Mouse (Mus musculus) limb, embryonic 14.5 days (tissue): ENCODE results near the gene Bag5. TPM values are rescaled to one million over a fixed set of nuclear protein-coding genes. Genes with fewer than 3 reads are reported as not detected.

ENCODE experiments used
- ATAC-seq: fragments of 200-750 bp; cut with Nextera tagmentation; 2 replicates; pipeline ENCODE4 v1.8.0; 2017; ENCODE audit warnings: low read depth, moderate number of reproducible peaks, moderate TSS enrichment; ENCODE audit not compliant: low FRiP score
- DNase-seq: peaks from one replicate; pipeline ENCODE4 v3.0.0-alpha.2; 2015; ENCODE audit warnings: low spot score
- H3K27ac ChIP-seq: fragments of 300-500 bp; sonication (generic); replicated peaks from 2 replicates; pipeline ENCODE4 v1.5.1; 2014; ENCODE audit warnings: low read depth, mild to moderate bottlenecking, low read length, moderate library complexity, mixed read lengths
- H3K27me3 ChIP-seq: fragments of 300-500 bp; sonication (generic); 2 replicates; pipeline ENCODE4 v1.6.1; 2014; ENCODE audit warnings: low read length, mixed read lengths; ENCODE audit not compliant: control insufficient read depth, insufficient read depth
- H3K36me3 ChIP-seq: fragments of 300-500 bp; sonication (generic); 2 replicates; pipeline ENCODE4 v1.6.1; 2014; ENCODE audit warnings: mild to moderate bottlenecking, low read length, moderate library complexity, mixed read lengths; ENCODE audit not compliant: control insufficient read depth, insufficient read depth
- H3K4me1 ChIP-seq: fragments of 300-500 bp; sonication (generic); 2 replicates; pipeline ENCODE4 v1.6.1; 2014; ENCODE audit warnings: antibody characterized with exemption, low read length, mixed read lengths; ENCODE audit not compliant: control insufficient read depth, insufficient read depth
- H3K4me2 ChIP-seq: fragments of 300-500 bp; sonication (generic); replicated peaks from 2 replicates; pipeline ENCODE4 v1.6.1; 2014; ENCODE audit warnings: low read depth, mild to moderate bottlenecking, low read length, moderate library complexity; ENCODE audit not compliant: severe bottlenecking
- H3K4me3 ChIP-seq: fragments of 300-500 bp; sonication (generic); replicated peaks from 2 replicates; pipeline ENCODE4 v1.5.1; 2014; ENCODE audit warnings: low read length
- H3K9ac ChIP-seq: fragments of 300-500 bp; sonication (generic); 2 replicates; pipeline ENCODE4 v1.6.1; 2014; ENCODE audit warnings: mild to moderate bottlenecking, low read depth, low read length, moderate library complexity; ENCODE audit not compliant: severe bottlenecking
- H3K9me3 ChIP-seq: fragments of 300-500 bp; sonication (generic); 2 replicates; pipeline ENCODE4 v1.6.1; 2016; ENCODE audit warnings: low read length; ENCODE audit not compliant: control insufficient read depth
- POLR2A ChIP-seq: fragments of 200-500 bp; IDR thresholded peaks from 2 replicates; pipeline ENCODE4 v1.8.0; 2012; ENCODE audit warnings: inconsistent platforms, mild to moderate bottlenecking, moderate library complexity, borderline replicate concordance; ENCODE audit not compliant: insufficient read depth, insufficient read length; ENCODE audit errors: extremely low read depth
- WGBS: fragments of 180-500 bp; shearing (Covaris S2); extraction: QIAGEN DNeasy Blood & Tissue Kit; methylation state at CpG from one replicate; pipeline ENCODE4 v1.1.7; 2014; 5-methylcytosine and 5-hydroxymethylcytosine counted together
- polyA plus RNA-seq, 2 experiments: library from polyadenylated mRNA; depleted of rRNA in 1 of 2; stranded (reverse) in 1 of 2; unstranded in 1 of 2; fragments of >200 nt; fragmentation: Nextera tagmentation in 1 of 2; extraction: Ambion mirVana in 1 of 2; gene quantifications; 2 replicates each; pipeline versions ENCODE4 v1.2.1 to v1.2.3; 2012 to 2014

Bag5 gene
- polyA plus RNA-seq, 2 experiments, result 37.2 to 61.2 TPM

GRCm38 (mm10) chr12:111675797-111676580, 37.1 kb downstream of the Bag5 start:
- DNase-seq (no peak), ATAC-seq (no peak)
- Histone ChIP-seq H3K9ac (no peak overlapping the region), H3K4me1 (peaks cover 20% of the 10 kb centered on the region), H3K27me3 (peaks cover 32% of the 10 kb centered on the region), H3K4me2 (no peak overlapping the region), H3K9me3 (no peaks in the 10 kb centered on the region), H3K27ac (no peak overlapping the region), H3K4me3 (no peak overlapping the region), H3K36me3 (peaks cover 5% of the 10 kb centered on the region; the same call in 1 of the 2 replicates)
- WGBS, result 66% methylated on average over 6 of the region's 6 CpGs
- TF ChIP-seq POLR2A, result no peak

DNA sequence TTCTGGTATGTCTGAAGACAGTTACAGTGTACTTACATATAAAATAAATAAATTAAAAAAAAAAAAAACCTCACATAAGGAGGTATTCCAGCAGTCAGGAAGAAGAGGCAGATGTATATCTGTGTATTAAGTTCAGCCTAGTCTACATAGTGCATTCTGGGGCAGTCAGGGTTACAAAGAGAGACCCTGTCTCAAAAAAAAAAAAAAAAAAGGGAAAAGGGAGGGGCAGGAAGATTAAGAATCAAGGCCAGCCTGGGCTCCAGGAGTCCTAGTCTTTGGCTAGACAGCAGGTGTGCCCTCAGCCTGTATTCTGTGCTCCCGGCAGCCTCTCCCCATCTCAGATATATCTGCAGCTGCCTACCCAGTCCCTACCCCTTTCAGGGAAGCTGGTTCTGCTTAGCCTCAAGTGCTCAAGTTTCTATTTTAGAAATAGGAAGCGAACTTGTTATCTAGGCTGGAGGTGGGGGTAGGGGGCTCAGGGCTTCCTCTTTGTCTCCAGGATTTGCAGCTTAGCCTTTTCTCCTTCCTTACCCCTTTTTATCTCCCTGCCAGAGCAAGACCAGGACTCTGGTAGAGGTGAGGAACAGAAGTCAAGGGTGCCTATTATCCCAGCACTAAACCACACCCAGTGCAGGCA, 38.1 kb downstream of the Bag5 start:
- no peak overlapping the region for H3K4me3 ChIP-seq
- H3K9me3 ChIP-seq, result no peaks in the 10 kb centered on the region
- no peak overlapping the region for H3K27ac ChIP-seq
- ATAC-seq (no peak), DNase-seq (no peak)
- 56% methylated on average over 2 of the region's 2 CpGs for WGBS
- peaks cover 25% of the 10 kb centered on the region for H3K4me1 ChIP-seq
- no peak for TF ChIP-seq POLR2A
- H3K4me2 ChIP-seq, result no peak overlapping the region
- no peaks in the 10 kb centered on the region for H3K36me3 ChIP-seq
- H3K27me3 ChIP-seq, result peaks cover 42% of the 10 kb centered on the region
- no peak overlapping the region for H3K9ac ChIP-seq

DNA sequence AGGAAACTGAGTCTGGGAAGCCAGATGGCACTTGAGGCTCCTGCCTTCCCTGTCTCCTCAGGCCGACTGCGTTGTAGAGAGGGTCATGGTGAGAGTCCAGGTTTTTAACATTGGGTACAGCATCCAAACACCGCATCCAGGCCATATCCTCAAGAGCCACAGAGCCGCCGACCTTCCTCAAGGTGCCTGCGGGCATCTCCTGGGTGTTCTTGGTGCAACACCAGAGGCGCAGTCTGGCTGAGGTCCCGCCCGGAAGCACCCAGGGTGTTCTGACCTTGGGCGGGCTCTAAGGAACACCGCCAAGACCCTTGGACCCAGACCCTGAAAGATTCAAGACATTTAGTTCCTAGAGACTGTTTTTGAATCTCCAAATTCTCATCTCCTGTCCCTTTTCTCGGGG, 40.5 kb downstream of the Bag5 start:
- peak overlapping the region; percentile 98 for H3K4me2 ChIP-seq
- no peaks in the 10 kb centered on the region for H3K36me3 ChIP-seq
- H3K27ac ChIP-seq, result no peak overlapping the region
- WGBS, result 6% methylated on average over 12 of the region's 12 CpGs
- peak overlapping the region; percentile 56 for H3K4me3 ChIP-seq
- DNase-seq (no peak), ATAC-seq (no peak)
- H3K4me1 ChIP-seq, result peaks cover 30% of the 10 kb centered on the region
- no peak overlapping the region for H3K9ac ChIP-seq
- H3K27me3 ChIP-seq, result peaks cover 43% of the 10 kb centered on the region
- H3K9me3 ChIP-seq, result no peaks in the 10 kb centered on the region
- TF ChIP-seq POLR2A, result no peak

DNA sequence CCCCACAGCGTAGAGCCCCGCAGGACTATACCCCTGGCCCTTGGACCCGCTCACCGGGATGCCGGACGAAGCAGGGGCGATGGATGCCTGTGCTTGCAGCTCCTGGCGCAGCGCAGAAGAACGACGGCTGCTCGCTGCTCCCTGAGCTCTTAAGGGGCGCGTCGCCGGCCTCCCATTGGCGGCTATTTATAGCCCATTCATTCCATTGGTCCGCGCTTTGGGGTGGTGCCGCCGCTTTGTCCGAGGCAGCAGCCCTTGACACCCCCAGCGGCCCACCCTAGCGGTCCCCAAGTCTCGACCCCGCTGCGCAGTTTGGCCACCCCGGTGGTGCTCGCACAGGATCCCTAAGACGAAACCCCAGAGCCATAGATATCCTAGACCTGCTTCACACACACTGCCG, 40.9 kb downstream of the Bag5 start, which contains the start of gene Ckb:
TSS of gene Ckb (minus strand) at position 163 of the 400 bp plus-strand sequence.
- no peaks in the 10 kb centered on the region for H3K9me3 ChIP-seq
- H3K36me3 ChIP-seq, result no peaks in the 10 kb centered on the region
- no peak within 1 kb of the TSS for H3K27ac ChIP-seq
- ATAC-seq (peak; percentile 71), DNase-seq (peak; percentile 83)
- WGBS, result under 1% methylated on average over 26 of the region's 31 CpGs
- peaks cover 26% of the 10 kb centered on the region for H3K4me1 ChIP-seq
- H3K4me3 ChIP-seq, result peak within 1 kb of the TSS; percentile 56
- H3K4me2 ChIP-seq, result peak within 1 kb of the TSS; percentile 98
- peak within 1 kb of the TSS; percentile 56 for H3K9ac ChIP-seq
- H3K27me3 ChIP-seq, result peaks cover 43% of the 10 kb centered on the region
- no peak for TF ChIP-seq POLR2A

GRCm38 (mm10) chr12:111671431-111671902, 41.6 kb downstream of the Bag5 start:
- ATAC-seq (no peak), DNase-seq (no peak)
- H3K4me2 ChIP-seq, result peak overlapping the region; percentile 98
- peaks cover 24% of the 10 kb centered on the region for H3K4me1 ChIP-seq
- no peak for TF ChIP-seq POLR2A
- H3K9ac ChIP-seq, result peak overlapping the region; percentile 56; the same call in 1 of the 2 replicates
- H3K9me3 ChIP-seq, result no peaks in the 10 kb centered on the region
- no peak overlapping the region for H3K27ac ChIP-seq
- peak overlapping the region; percentile 56 for H3K4me3 ChIP-seq
- under 1% methylated on average over 32 of the region's 34 CpGs for WGBS
- H3K36me3 ChIP-seq, result no peaks in the 10 kb centered on the region
- peaks cover 43% of the 10 kb centered on the region for H3K27me3 ChIP-seq
